Mouse (Mus musculus) kidney, adult 2 months (tissue): ENCODE measurements around the gene Flcn.

Source experiments
- CTCF ChIP-seq: fragments of 200-500 bp; conservative IDR thresholded peaks from 2 replicates; pipeline ENCODE4 v1.5.1; 2011; ENCODE audit warnings: low read depth, mild to moderate bottlenecking, control low read depth, low read length, moderate library complexity, mixed read lengths; ENCODE audit not compliant: insufficient read depth, insufficient read length
- POLR2A ChIP-seq: fragments of 200-500 bp; IDR thresholded peaks from one replicate; pipeline ENCODE4 v1.6.1; 2011; ENCODE audit warnings: low read depth, low read length, control low read depth

GRCm38 (mm10) chr11:59759178-59759577, 50.6 kb downstream of the Flcn start:
- TF ChIP-seq CTCF (no peak), POLR2A (no peak)
